Comparison of ENCODE assay signal across 23 mouse cellular contexts in the genomic region with DNA sequence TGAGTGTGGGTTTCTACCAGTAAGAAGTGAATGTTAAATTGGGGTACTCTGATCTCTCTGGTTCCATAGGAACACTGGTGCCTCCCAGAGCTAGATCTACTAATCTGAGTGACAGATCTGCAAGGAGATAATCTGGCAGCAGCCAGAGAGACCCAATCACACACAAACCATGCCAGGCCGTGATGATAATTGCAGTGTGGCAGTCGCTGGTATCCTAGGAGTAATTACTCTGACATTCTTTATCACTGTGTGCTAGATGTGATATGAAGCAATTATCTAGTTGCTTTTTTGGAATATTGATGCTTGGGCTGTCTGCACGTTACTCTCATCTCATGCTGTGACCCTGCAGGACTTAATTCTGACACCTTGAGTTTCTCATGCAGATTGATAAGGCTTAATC.
DNase-seq lines count a peak whose midpoint lies in the region; ATAC-seq and TF ChIP-seq lines count a peak whose summit lies in the region.
"Had no signal": no experiment of that assay in that cellular context is flagged by ENCODE, and none has a peak within 500 bp of the region (broad histone marks: within the 10 kb centered on the region; RNA-seq: fewer than 3 reads in every experiment).

No protein-coding gene starts in this region.

- no peaks in the 10 kb centered on the region for H3K27me3 ChIP-seq in forebrain, postnatal 0 days (ENCODE audit: insufficient read depth, low read length)
- H3K27me3 ChIP-seq in midbrain, postnatal 0 days (ENCODE audit: insufficient read depth, low read length): no peaks in the 10 kb centered on the region
- H3K27me3 ChIP-seq: embryonic facial prominence, embryonic 12.5 days; heart, embryonic 13.5 days; stomach, embryonic 15.5 days had no signal

- peak; percentile 20 to 23 for DNase-seq in cerebellum, postnatal 10 days
- DNase-seq in cerebellum, adult 9-10 months: no peak
- peak; percentile 3 for DNase-seq in left cerebral cortex, postnatal 4 days
- DNase-seq in left cerebral cortex, postnatal 36 days (ENCODE audit: low spot score in 2 of 2): no peak
- DNase-seq in forebrain, postnatal 0 days: peak; percentile 55
- DNase-seq in midbrain, postnatal 0 days (ENCODE audit: low spot score): peak; percentile 38
- DNase-seq in adrenal gland, postnatal 14 days: no peak
- DNase-seq in lung, postnatal 36 days: no peak
- DNase-seq: cerebellum, adult 11-12 months; heart, postnatal 36 days; kidney, postnatal 10 days; lung, adult 2 months; lung, postnatal 4 days; right cerebral cortex, adult 18-20 months; thymus, adult 2 months had no signal

- intact Hi-C loops in left cerebral cortex, postnatal 4 days (cut with DNase I): no loop called here
- intact Hi-C loops in left cerebral cortex, postnatal 36 days (cut with DNase I): no loop called here

- no peak overlapping the region for H3K9ac ChIP-seq in forebrain, postnatal 0 days
- H3K9ac ChIP-seq in midbrain, postnatal 0 days (replicated peaks; ENCODE audit: low read length, poor library complexity, severe bottlenecking): no peak overlapping the region
- H3K9ac ChIP-seq: embryonic facial prominence, embryonic 12.5 days; heart, embryonic 13.5 days; stomach, embryonic 15.5 days had no signal

- 12% methylated on average over 3 of the region's 3 CpGs for WGBS in forebrain, postnatal 0 days
- 31% methylated on average over 3 of the region's 3 CpGs for WGBS in midbrain, postnatal 0 days

- no peaks in the 10 kb centered on the region for H3K9me3 ChIP-seq in forebrain, postnatal 0 days (ENCODE audit: low read length)
- H3K9me3 ChIP-seq in midbrain, postnatal 0 days (ENCODE audit: low read length): no peaks in the 10 kb centered on the region
- H3K9me3 ChIP-seq: embryonic facial prominence, embryonic 12.5 days; heart, embryonic 13.5 days; limb, embryonic 10.5 days; stomach, embryonic 15.5 days had no signal

- no peak overlapping the region for H3K4me2 ChIP-seq in forebrain, postnatal 0 days (ENCODE audit: low read depth)
- no peak overlapping the region for H3K4me2 ChIP-seq in midbrain, postnatal 0 days (ENCODE audit: low read depth, low read length, poor library complexity, severe bottlenecking)
- H3K4me2 ChIP-seq: embryonic facial prominence, embryonic 12.5 days; heart, embryonic 13.5 days; liver, embryonic 11.5 days; stomach, embryonic 15.5 days had no signal

- ATAC-seq in forebrain, postnatal 0 days: peak; percentile 77
- ATAC-seq in midbrain, postnatal 0 days (ENCODE audit: low FRiP score): no peak
- ATAC-seq: CD4-positive, CD25-positive, alpha-beta regulatory T cell, adult 4 months; intestine, postnatal 0 days had no signal

- TF ChIP-seq CTCF in forebrain, postnatal 0 days (IDR thresholded peaks at IDR 0.05; ENCODE audit: low read depth): no peak
- no peak for TF ChIP-seq CTCF in midbrain, postnatal 0 days (IDR thresholded peaks at IDR 0.05)

- no peak overlapping the region for H3K4me3 ChIP-seq in forebrain, postnatal 0 days (ENCODE audit: low read depth, low read length)
- no peak overlapping the region for H3K4me3 ChIP-seq in midbrain, postnatal 0 days (ENCODE audit: low read depth, low read length)
- H3K4me3 ChIP-seq: embryonic facial prominence, embryonic 12.5 days; heart, embryonic 13.5 days; limb, embryonic 10.5 days; stomach, embryonic 15.5 days had no signal

- peaks cover 4% of the 10 kb centered on the region; the same call in 1 of the 2 replicates for H3K4me1 ChIP-seq in forebrain, postnatal 0 days (ENCODE audit: insufficient read depth)
- H3K4me1 ChIP-seq in midbrain, postnatal 0 days (ENCODE audit: insufficient read depth, low read length): no peaks in the 10 kb centered on the region
- H3K4me1 ChIP-seq: embryonic facial prominence, embryonic 12.5 days; heart, embryonic 13.5 days; stomach, embryonic 15.5 days had no signal

- H3K27ac ChIP-seq in forebrain, postnatal 0 days (ENCODE audit: low read depth, low read length): no peak overlapping the region
- H3K27ac ChIP-seq in midbrain, postnatal 0 days (ENCODE audit: low read depth, low read length): no peak overlapping the region
- H3K27ac ChIP-seq: embryonic facial prominence, embryonic 12.5 days; heart, embryonic 13.5 days; stomach, embryonic 15.5 days had no signal

- H3K36me3 ChIP-seq in forebrain, postnatal 0 days (ENCODE audit: insufficient read depth): no peaks in the 10 kb centered on the region
- H3K36me3 ChIP-seq in midbrain, postnatal 0 days (ENCODE audit: insufficient read depth, low read length): no peaks in the 10 kb centered on the region
- H3K36me3 ChIP-seq: embryonic facial prominence, embryonic 12.5 days; G1E; heart, embryonic 13.5 days; limb, embryonic 10.5 days; stomach, embryonic 15.5 days had no signal

Comparison
In these comparisons a context has a peak if more than half of its experiments do, and no peak if none do; other contexts are left out.
1. DNase-seq: peak in cerebellum, postnatal 10 days (2 of 2), left cerebral cortex, postnatal 4 days (single experiment), forebrain, postnatal 0 days (single experiment) and midbrain, postnatal 0 days (single experiment); none in cerebellum, adult 9-10 months (single experiment), left cerebral cortex, postnatal 36 days (0 of 2), adrenal gland, postnatal 14 days (single experiment) and lung, postnatal 36 days (single experiment).